Mouse (Mus musculus) midbrain, embryonic 11.5 days (tissue): Measurements from ENCODE around the gene Rin2. TPM values are rescaled to one million over a fixed set of nuclear protein-coding genes. Genes with fewer than 3 reads are reported as not detected.

Experiments
- ATAC-seq: fragments of 200-750 bp; cut with Nextera tagmentation; 2 replicates; pipeline ENCODE4 v1.8.0; 2017; ENCODE audit warnings: moderate TSS enrichment, moderate library complexity; ENCODE audit not compliant: low FRiP score
- DNase-seq: peaks from one replicate; pipeline ENCODE4 v3.0.0; 2015; ENCODE audit warnings: low spot score; ENCODE audit errors: missing footprints
- H3K27ac ChIP-seq: fragments of 300-500 bp; sonication (generic); 2 replicates; pipeline ENCODE4 v1.5.1; 2014; ENCODE audit warnings: low read depth, low read length
- H3K27me3 ChIP-seq: fragments of 300-500 bp; sonication (generic); 2 replicates; pipeline ENCODE4 v1.6.1; 2014; ENCODE audit warnings: mild to moderate bottlenecking, low read length, moderate library complexity, mixed read lengths; ENCODE audit not compliant: control insufficient read depth, insufficient read depth
- H3K36me3 ChIP-seq: fragments of 300-500 bp; sonication (generic); 2 replicates; pipeline ENCODE4 v1.6.1; 2014; ENCODE audit warnings: mild to moderate bottlenecking, low read length, moderate library complexity, mixed read lengths; ENCODE audit not compliant: control insufficient read depth, insufficient read depth
- H3K4me1 ChIP-seq: fragments of 300-500 bp; sonication (generic); 2 replicates; pipeline ENCODE4 v1.6.1; 2014; ENCODE audit warnings: low read length; ENCODE audit not compliant: control insufficient read depth, insufficient read depth
- H3K4me2 ChIP-seq: fragments of 300-500 bp; sonication (generic); 2 replicates; pipeline ENCODE4 v1.6.1; 2014; ENCODE audit warnings: mild to moderate bottlenecking, moderate library complexity
- H3K4me3 ChIP-seq: fragments of 300-500 bp; sonication (generic); 2 replicates; pipeline ENCODE4 v1.5.1; 2014; ENCODE audit warnings: low read depth, low read length
- H3K9ac ChIP-seq: fragments of 300-500 bp; sonication (generic); 2 replicates; pipeline ENCODE4 v1.6.1; 2014; ENCODE audit warnings: low read length
- H3K9me3 ChIP-seq: fragments of 300-500 bp; sonication (generic); 2 replicates; pipeline ENCODE4 v1.6.1; 2016; ENCODE audit warnings: low read length; ENCODE audit not compliant: control insufficient read depth
- WGBS: fragments of 180-500 bp; shearing (Covaris S2); extraction: QIAGEN DNeasy Blood & Tissue Kit; methylation state at CpG from one replicate; pipeline ENCODE4 v1.1.7; 2014; 5-methylcytosine and 5-hydroxymethylcytosine counted together
- polyA plus RNA-seq: library from polyadenylated mRNA; unstranded; fragments of >200 nt; fragmentation: Nextera tagmentation; extraction: Ambion mirVana; gene quantifications from 2 replicates; pipeline ENCODE4 v1.2.1, GENCODE M21; 2014

Gene Rin2
- polyA plus RNA-seq, 1 experiment from 2014 or later: 11.9 TPM

GRCm38 (mm10) chr2:145736543-145736942 lies 61.5 kb downstream of the Rin2 start:
- no peak for DNase-seq
- no peak for ATAC-seq
- H3K4me3 ChIP-seq: no peak overlapping the region
- H3K4me2 ChIP-seq: no peak overlapping the region
- peaks cover 22% of the 10 kb centered on the region; the same call in 1 of the 2 replicates for H3K27me3 ChIP-seq
- no peaks in the 10 kb centered on the region for H3K9me3 ChIP-seq
- no peak overlapping the region for H3K27ac ChIP-seq
- no peak overlapping the region for H3K9ac ChIP-seq
- H3K36me3 ChIP-seq: no peaks in the 10 kb centered on the region
- no peaks in the 10 kb centered on the region for H3K4me1 ChIP-seq
- WGBS: 79% methylated on average over 1 of the region's 1 CpGs

DNA sequence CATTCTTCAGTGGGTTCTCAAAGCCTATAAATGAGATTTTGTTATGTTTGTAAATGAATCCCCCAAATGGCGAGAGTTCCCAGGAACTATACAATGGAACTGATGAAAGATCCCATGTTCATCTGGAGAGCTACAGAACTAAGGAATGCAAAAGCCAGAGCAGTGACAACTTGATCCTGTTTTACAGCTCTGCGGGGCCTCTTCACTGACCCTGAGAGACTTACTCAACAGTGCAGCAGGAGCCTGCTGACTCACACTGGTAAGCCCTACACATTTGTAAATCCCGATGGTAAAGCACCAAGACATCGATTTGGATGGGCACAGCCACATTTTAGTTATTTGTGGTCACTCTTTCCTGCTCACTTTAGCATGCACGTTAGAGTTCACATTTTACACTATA lies 62.2 kb downstream of the Rin2 start:
- Histone ChIP-seq H3K36me3 (no peaks in the 10 kb centered on the region), H3K4me2 (no peak overlapping the region), H3K27ac (no peak overlapping the region), H3K9me3 (no peaks in the 10 kb centered on the region), H3K4me1 (no peaks in the 10 kb centered on the region), H3K9ac (no peak overlapping the region), H3K27me3 (peaks cover 24% of the 10 kb centered on the region; the same call in 1 of the 2 replicates), H3K4me3 (no peak overlapping the region)
- WGBS: 16% methylated on average over 5 of the region's 5 CpGs
- DNase-seq (no peak), ATAC-seq (no peak)

GRCm38 (mm10) chr2:145740729-145741128 lies 65.7 kb downstream of the Rin2 start:
- Histone ChIP-seq H3K4me2 (no peak overlapping the region), H3K9ac (no peak overlapping the region), H3K36me3 (no peaks in the 10 kb centered on the region), H3K27ac (no peak overlapping the region), H3K9me3 (no peaks in the 10 kb centered on the region), H3K27me3 (peaks cover 23% of the 10 kb centered on the region), H3K4me1 (no peaks in the 10 kb centered on the region), H3K4me3 (no peak overlapping the region)
- DNase-seq (no peak), ATAC-seq (no peak)
- 92% methylated on average over 5 of the region's 5 CpGs for WGBS

GRCm38 (mm10) chr2:145742795-145743710 lies 68.0 kb downstream of the Rin2 start:
- no peak for DNase-seq
- H3K4me2 ChIP-seq: no peak overlapping the region
- H3K9me3 ChIP-seq: no peaks in the 10 kb centered on the region
- H3K27ac ChIP-seq: no peak overlapping the region
- ATAC-seq: no peak
- peaks cover 36% of the 10 kb centered on the region for H3K27me3 ChIP-seq
- H3K4me3 ChIP-seq: no peak overlapping the region
- no peaks in the 10 kb centered on the region for H3K36me3 ChIP-seq
- WGBS: 83% methylated on average over 13 of the region's 13 CpGs
- no peaks in the 10 kb centered on the region for H3K4me1 ChIP-seq
- no peak overlapping the region for H3K9ac ChIP-seq

- Histone ChIP-seq H3K27ac (no peak overlapping the region), H3K9me3 (no peaks in the 10 kb centered on the region), H3K4me3 (no peak overlapping the region), H3K36me3 (no peaks in the 10 kb centered on the region), H3K4me2 (no peak overlapping the region), H3K9ac (no peak overlapping the region), H3K27me3 (peaks cover 32% of the 10 kb centered on the region), H3K4me1 (no peaks in the 10 kb centered on the region)
- 38% methylated on average over 1 of the region's 1 CpGs for WGBS
- ATAC-seq (no peak), DNase-seq (no peak)
Measured at GRCm38 (mm10) chr2:145746406-145746805, 71.4 kb downstream of the Rin2 start.

GRCm38 (mm10) chr2:145749645-145750044 lies 74.6 kb downstream of the Rin2 start:
- no peaks in the 10 kb centered on the region for H3K4me1 ChIP-seq
- WGBS: 46% methylated on average over 5 of the region's 5 CpGs
- peaks cover 35% of the 10 kb centered on the region for H3K27me3 ChIP-seq
- no peak overlapping the region for H3K4me2 ChIP-seq
- H3K4me3 ChIP-seq: no peak overlapping the region
- H3K9ac ChIP-seq: no peak overlapping the region
- ATAC-seq (no peak), DNase-seq (no peak)
- no peaks in the 10 kb centered on the region for H3K36me3 ChIP-seq
- H3K27ac ChIP-seq: no peak overlapping the region
- no peaks in the 10 kb centered on the region for H3K9me3 ChIP-seq

DNA sequence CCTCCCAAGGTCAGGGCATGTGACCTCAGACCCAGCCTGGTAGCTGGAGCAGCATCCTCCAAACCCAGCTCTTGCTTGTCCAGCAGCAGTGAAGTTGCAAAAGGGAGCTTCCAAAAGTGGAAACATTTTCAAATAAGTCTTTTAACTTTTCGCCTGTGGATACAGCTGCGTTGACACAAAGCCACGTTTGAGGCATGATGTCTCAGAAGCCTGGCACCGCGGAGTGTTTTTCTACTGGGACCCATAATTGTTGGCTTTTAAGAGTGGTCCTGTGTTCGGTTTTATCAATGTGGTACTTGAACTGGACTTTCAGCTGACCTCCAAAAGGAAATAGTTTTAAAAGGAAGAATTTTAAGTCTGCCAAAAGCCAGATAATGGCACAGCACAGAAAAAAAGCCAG lies 77.6 kb downstream of the Rin2 start:
- Histone ChIP-seq H3K9ac (no peak overlapping the region), H3K4me1 (no peaks in the 10 kb centered on the region), H3K27ac (no peak overlapping the region), H3K36me3 (no peaks in the 10 kb centered on the region), H3K4me3 (no peak overlapping the region), H3K9me3 (no peaks in the 10 kb centered on the region), H3K27me3 (peaks cover 24% of the 10 kb centered on the region), H3K4me2 (no peak overlapping the region)
- WGBS: 86% methylated on average over 6 of the region's 6 CpGs
- no peak for DNase-seq
- ATAC-seq: no peak

- WGBS: 84% methylated on average over 7 of the region's 7 CpGs
- DNase-seq (no peak), ATAC-seq (no peak)
- no peak overlapping the region for H3K27ac ChIP-seq
- no peaks in the 10 kb centered on the region for H3K4me1 ChIP-seq
- no peak overlapping the region for H3K9ac ChIP-seq
- H3K4me3 ChIP-seq: no peak overlapping the region
- H3K27me3 ChIP-seq: peaks cover 15% of the 10 kb centered on the region
- H3K4me2 ChIP-seq: no peak overlapping the region
- H3K36me3 ChIP-seq: no peaks in the 10 kb centered on the region
- H3K9me3 ChIP-seq: no peaks in the 10 kb centered on the region
Measured at GRCm38 (mm10) chr2:145753973-145754372, 79.0 kb downstream of the Rin2 start.

DNA sequence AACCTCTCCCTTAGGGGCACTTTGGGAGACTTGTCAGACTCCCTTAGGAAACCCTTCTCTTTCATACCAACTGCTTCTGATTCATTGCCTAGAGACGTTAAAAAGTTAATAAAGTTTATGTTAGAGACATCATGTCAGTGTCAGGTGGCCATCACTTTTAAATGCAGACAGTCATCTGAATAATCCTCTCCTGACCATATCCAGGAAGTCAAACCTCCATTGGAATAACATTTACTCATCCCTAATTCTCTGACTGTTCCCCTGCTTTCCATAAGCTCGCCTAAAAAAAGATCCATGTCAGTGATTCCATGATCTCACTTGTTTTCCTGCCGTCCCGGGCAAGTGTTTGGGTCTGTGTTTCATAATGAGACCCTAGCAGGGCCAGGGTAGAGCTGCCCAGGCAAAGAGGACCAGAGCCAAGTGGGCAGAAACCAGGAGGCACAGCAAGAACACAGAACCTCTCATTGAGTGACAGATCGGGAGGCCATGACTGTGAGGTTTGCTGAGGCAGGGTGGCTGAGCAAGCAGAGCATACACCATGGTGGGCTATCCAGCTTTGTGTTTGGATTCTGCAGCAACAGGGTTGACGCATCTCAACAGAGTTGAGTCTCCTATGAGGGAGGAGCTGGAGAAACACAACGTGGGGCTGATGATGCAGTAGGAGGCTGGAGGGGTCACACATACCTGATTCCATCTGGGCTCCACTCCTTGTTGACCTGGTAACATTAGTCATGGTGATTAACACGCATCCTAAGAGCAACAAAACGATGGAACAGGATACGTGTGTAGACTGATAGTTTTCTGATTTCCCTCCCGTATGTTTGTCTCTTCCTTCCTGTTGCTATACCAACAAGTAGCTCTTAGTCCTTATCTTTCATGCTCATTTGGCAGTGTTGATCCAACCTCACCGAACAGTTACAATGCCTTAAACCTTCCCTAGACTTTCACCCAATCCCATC lies 81.1 kb downstream of the Rin2 start:
- DNase-seq (no peak), ATAC-seq (no peak)
- Histone ChIP-seq H3K4me3 (no peak overlapping the region), H3K36me3 (no peaks in the 10 kb centered on the region), H3K4me2 (no peak overlapping the region), H3K27ac (no peak overlapping the region), H3K4me1 (no peaks in the 10 kb centered on the region), H3K9me3 (no peaks in the 10 kb centered on the region), H3K27me3 (peaks cover 11% of the 10 kb centered on the region), H3K9ac (no peak overlapping the region)
- 82% methylated on average over 12 of the region's 12 CpGs for WGBS
